Mouse (Mus musculus) spleen, adult 2 months (tissue): Measurements from ENCODE around the gene Gfral.

Experiments
- CTCF ChIP-seq: fragments of 200-500 bp; IDR thresholded peaks from 2 replicates; pipeline ENCODE4 v1.5.1; 2011; ENCODE audit warnings: mild to moderate bottlenecking, inconsistent platforms; ENCODE audit not compliant: insufficient read depth, insufficient read length, insufficient replicate concordance; ENCODE audit errors: extremely low read depth
- POLR2A ChIP-seq: fragments of 200-500 bp; IDR thresholded peaks from 2 replicates; pipeline ENCODE4 v1.6.1; 2011; ENCODE audit warnings: low read depth, low read length, inconsistent platforms

- no peak for TF ChIP-seq CTCF
- TF ChIP-seq POLR2A, result no peak
These were observed 34.2 kb downstream of the Gfral start for GRCm38 (mm10) chr9:76179221-76179620.
